Mouse (Mus musculus) intestine, embryonic 15.5 days (tissue): ENCODE results near the gene Acly. TPM values are rescaled to one million over a fixed set of nuclear protein-coding genes. Genes with fewer than 3 reads are reported as not detected.
A peak's percentile ranks its signal among the peaks of the same experiment; 100 is the strongest.

Experiments
- ATAC-seq: fragments of 200-750 bp; cut with Nextera tagmentation; 2 replicates; pipeline ENCODE4 v1.8.0; 2017; ENCODE audit warnings: moderate TSS enrichment, moderate library complexity
- H3K27ac ChIP-seq: fragments of 300-500 bp; sonication (generic); 2 replicates; pipeline ENCODE4 v1.5.1; 2015; ENCODE audit warnings: mild to moderate bottlenecking, inconsistent platforms
- H3K27me3 ChIP-seq: fragments of 300-500 bp; sonication (generic); replicated peaks from 2 replicates; pipeline ENCODE4 v1.6.1; 2015; ENCODE audit warnings: inconsistent platforms
- H3K36me3 ChIP-seq: fragments of 300-500 bp; sonication (generic); 2 replicates; pipeline ENCODE4 v1.6.1; 2015; ENCODE audit warnings: inconsistent platforms
- H3K4me1 ChIP-seq: fragments of 300-500 bp; sonication (generic); replicated peaks from 2 replicates; pipeline ENCODE4 v1.6.1; 2015; ENCODE audit warnings: inconsistent platforms
- H3K4me2 ChIP-seq: fragments of 300-500 bp; sonication (generic); replicated peaks from 2 replicates; pipeline ENCODE4 v1.6.1; 2015; ENCODE audit warnings: mild to moderate bottlenecking, inconsistent platforms
- H3K4me3 ChIP-seq: fragments of 300-500 bp; sonication (generic); replicated peaks from 2 replicates; pipeline ENCODE4 v1.5.1; 2015; ENCODE audit warnings: inconsistent platforms
- H3K9ac ChIP-seq: fragments of 300-500 bp; sonication (generic); 2 replicates; pipeline ENCODE4 v1.6.1; 2015; ENCODE audit warnings: inconsistent platforms
- H3K9me3 ChIP-seq: fragments of 300-500 bp; sonication (generic); 2 replicates; pipeline ENCODE4 v1.6.1; 2016; ENCODE audit warnings: inconsistent platforms
- WGBS: fragments of 180-500 bp; shearing (Covaris S2); methylation state at CpG from one replicate; pipeline ENCODE4 v1.1.7; 2015; 5-methylcytosine and 5-hydroxymethylcytosine counted together
- polyA plus RNA-seq: library from polyadenylated mRNA; unstranded; fragments of >200 nt; fragmentation: Nextera tagmentation; extraction: Ambion mirVana; gene quantifications from 2 replicates; pipeline ENCODE4 v1.2.1, GENCODE M21; 2015

The Acly gene
- polyA plus RNA-seq, 1 experiment from 2014 or later, result 153 TPM

DNA sequence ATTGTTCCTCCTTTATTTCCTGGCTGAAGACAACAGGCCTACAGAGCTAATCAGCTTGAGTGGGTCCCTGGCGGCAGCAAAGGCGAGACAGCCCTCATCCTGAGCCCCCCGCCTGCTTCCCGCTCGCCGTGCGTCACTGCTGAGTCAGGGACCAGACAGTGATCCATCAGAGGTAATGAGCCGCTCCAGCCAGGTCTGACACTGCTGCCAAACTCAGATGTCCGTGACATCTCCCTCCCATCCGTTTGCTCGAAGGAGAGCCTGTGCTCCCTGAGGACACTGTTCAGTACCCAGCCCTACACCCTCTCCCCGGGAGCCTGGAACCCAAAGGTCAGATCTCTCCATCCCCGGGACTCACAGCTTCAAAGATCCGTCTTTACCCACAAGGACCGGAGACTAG is 7.0 kb downstream of the Acly start:
- Histone ChIP-seq H3K9ac (no peak overlapping the region), H3K4me2 (no peak overlapping the region), H3K36me3 (peaks cover 49% of the 10 kb centered on the region), H3K27ac (no peak overlapping the region), H3K9me3 (no peaks in the 10 kb centered on the region), H3K4me1 (peaks cover 33% of the 10 kb centered on the region), H3K27me3 (no peaks in the 10 kb centered on the region), H3K4me3 (no peak overlapping the region)
- WGBS, result 67% methylated on average over 15 of the region's 15 CpGs
- no peak for ATAC-seq

DNA sequence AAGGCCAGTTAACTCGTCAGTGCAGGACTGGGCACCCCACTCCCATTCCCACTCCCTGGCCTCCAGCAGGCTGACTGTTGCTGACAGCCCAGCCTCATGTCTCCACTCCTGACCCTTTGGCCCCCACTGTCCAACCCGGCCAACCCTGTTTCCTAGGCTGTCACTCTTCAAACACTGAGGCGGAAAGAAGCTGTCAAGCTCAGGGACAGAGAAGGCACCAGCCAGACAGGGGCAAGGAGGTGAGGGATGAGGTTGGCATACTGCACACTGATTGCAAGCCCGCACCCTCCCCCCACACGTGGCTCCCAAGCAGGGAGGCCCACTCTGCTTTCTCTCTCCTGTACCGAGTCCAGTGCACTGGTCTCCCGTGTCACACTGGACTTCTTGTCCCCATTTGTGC is 8.6 kb downstream of the Acly start:
- H3K27ac ChIP-seq, result peak overlapping the region; percentile 51
- H3K36me3 ChIP-seq, result peaks cover 63% of the 10 kb centered on the region
- no peak overlapping the region for H3K4me2 ChIP-seq
- 63% methylated on average over 7 of the region's 7 CpGs for WGBS
- H3K27me3 ChIP-seq, result no peaks in the 10 kb centered on the region
- no peaks in the 10 kb centered on the region for H3K9me3 ChIP-seq
- peaks cover 16% of the 10 kb centered on the region for H3K4me1 ChIP-seq
- ATAC-seq, result 0 out of 2 replicates have a peak, but pooled peaks have one; percentile 4
- H3K9ac ChIP-seq, result no peak overlapping the region
- no peak overlapping the region for H3K4me3 ChIP-seq

DNA sequence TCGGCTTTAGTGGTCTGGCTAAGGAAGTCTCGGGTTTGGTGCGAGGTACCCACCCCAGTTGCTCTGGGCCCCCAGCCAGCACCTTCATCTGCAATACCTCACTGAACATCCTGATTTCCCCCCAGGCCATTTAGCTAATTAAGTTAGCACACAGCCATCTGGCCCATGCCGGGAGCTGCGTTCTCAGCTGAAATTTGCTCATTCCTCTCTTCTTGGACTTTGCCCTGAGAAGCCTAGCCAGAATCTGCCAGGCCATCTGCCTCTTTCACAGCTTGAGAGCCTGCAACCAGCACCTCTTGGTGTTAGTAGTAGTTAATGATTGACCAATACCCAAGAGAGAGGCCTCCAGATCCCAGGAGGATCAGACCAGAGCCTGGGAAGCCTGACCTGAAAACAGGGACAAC is 9.6 kb downstream of the Acly start:
- Histone ChIP-seq H3K9me3 (no peaks in the 10 kb centered on the region), H3K9ac (no peak overlapping the region), H3K4me2 (peak overlapping the region; percentile 48), H3K4me3 (no peak overlapping the region), H3K4me1 (peaks cover 15% of the 10 kb centered on the region), H3K27me3 (no peaks in the 10 kb centered on the region), H3K36me3 (peaks cover 64% of the 10 kb centered on the region), H3K27ac (peak overlapping the region; percentile 64)
- WGBS, result 49% methylated on average over 5 of the region's 5 CpGs
- peak; percentile 95 for ATAC-seq

DNA sequence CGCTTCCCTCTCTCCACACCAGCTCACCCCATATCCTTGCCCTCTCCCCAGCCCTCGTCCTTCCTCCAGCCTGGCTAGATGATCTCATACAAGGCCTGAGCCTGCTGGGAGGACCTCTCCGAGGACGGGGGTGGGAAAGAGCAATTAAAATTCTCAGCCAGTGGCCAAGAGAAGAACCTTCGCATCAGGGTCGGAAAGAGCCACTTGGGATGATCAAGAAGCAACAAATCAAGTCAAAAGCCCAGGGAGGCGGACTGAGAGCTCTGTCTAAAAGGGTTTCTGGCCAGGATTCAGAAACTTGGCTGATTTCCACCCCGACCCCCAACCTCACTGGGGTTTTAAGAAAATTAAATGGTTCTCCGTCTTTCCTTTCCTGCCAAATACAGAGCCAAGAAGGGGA is 11.5 kb downstream of the Acly start:
- Histone ChIP-seq H3K4me1 (peaks cover 15% of the 10 kb centered on the region), H3K27me3 (no peaks in the 10 kb centered on the region), H3K4me3 (no peak overlapping the region), H3K9ac (no peak overlapping the region), H3K27ac (no peak overlapping the region), H3K36me3 (peaks cover 59% of the 10 kb centered on the region), H3K9me3 (no peaks in the 10 kb centered on the region), H3K4me2 (no peak overlapping the region)
- no peak for ATAC-seq
- WGBS, result 55% methylated on average over 9 of the region's 9 CpGs

DNA sequence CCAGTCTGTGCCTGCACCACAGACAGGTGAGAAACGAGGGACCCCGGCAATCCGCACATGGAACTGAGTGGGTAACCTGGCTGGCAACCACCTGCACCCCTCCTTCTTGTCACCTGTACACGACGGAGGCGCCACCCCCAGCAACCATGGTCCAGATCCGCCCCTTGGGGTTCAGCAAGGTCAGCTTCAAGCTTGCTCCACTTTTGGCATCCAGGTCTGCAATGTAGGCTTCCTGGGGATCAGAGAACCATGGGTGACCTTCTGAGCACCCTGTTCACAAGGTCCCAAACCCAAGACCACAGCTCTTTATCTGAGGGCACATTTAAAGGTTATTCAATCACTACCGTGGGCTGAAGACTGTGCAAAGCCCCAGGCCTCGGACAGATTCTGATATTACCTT is 12.0 kb downstream of the Acly start:
- 89% methylated on average over 9 of the region's 9 CpGs for WGBS
- Histone ChIP-seq H3K36me3 (peaks cover 59% of the 10 kb centered on the region), H3K27ac (no peak overlapping the region), H3K9ac (no peak overlapping the region), H3K9me3 (no peaks in the 10 kb centered on the region), H3K27me3 (no peaks in the 10 kb centered on the region), H3K4me1 (peaks cover 15% of the 10 kb centered on the region), H3K4me3 (no peak overlapping the region), H3K4me2 (no peak overlapping the region)
- ATAC-seq, result no peak

DNA sequence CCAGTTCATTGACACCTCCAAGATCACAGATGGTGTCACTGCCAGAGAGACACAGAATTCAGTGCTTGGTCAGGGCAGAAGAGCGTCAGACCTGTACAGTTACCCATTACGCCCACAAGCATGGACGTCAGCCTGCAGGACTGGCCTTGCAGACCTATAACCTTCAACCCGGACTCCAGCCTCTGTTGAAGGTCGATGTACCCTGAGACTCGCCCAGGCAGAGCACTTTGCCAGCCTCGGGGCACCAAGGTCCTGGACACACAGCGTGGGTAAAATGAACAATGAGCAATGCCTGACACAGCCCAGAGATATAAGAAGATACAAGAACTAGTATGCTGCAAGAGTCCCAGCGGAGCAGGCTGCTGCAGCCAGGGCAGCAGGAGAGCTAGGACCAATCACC is 12.7 kb downstream of the Acly start:
- Histone ChIP-seq H3K27ac (no peak overlapping the region), H3K4me2 (no peak overlapping the region), H3K27me3 (no peaks in the 10 kb centered on the region), H3K36me3 (peaks cover 59% of the 10 kb centered on the region), H3K9me3 (no peaks in the 10 kb centered on the region), H3K4me1 (peaks cover 11% of the 10 kb centered on the region), H3K9ac (no peak overlapping the region), H3K4me3 (no peak overlapping the region)
- ATAC-seq, result no peak
- 91% methylated on average over 9 of the region's 9 CpGs for WGBS

DNA sequence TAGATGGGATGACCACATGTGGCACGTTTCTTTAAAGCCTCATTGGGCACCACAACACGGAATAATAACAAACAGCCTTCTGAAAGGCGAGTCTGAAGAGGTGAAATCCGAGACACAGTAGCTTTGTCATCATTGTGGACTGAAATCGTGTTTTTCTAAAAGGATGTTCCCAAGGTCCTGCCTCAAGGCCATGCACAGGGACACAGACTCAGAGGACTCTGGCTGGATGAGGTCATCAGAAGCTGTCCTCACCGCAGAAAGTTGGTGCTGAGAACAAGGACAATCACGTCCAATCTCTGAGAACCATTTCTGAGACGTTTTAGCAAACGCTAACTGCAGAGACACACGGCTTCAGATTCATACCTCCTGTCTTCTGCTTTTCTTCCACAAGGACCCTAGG is 14.1 kb downstream of the Acly start:
- 88% methylated on average over 10 of the region's 10 CpGs for WGBS
- H3K9ac ChIP-seq, result no peak overlapping the region
- no peak overlapping the region for H3K27ac ChIP-seq
- no peak for ATAC-seq
- no peaks in the 10 kb centered on the region for H3K9me3 ChIP-seq
- H3K4me1 ChIP-seq, result 0 out of 2 replicates have a peak, but pooled peaks cover 4% of the 10 kb centered on the region
- no peaks in the 10 kb centered on the region for H3K27me3 ChIP-seq
- no peak overlapping the region for H3K4me3 ChIP-seq
- peaks cover 52% of the 10 kb centered on the region for H3K36me3 ChIP-seq
- H3K4me2 ChIP-seq, result no peak overlapping the region

DNA sequence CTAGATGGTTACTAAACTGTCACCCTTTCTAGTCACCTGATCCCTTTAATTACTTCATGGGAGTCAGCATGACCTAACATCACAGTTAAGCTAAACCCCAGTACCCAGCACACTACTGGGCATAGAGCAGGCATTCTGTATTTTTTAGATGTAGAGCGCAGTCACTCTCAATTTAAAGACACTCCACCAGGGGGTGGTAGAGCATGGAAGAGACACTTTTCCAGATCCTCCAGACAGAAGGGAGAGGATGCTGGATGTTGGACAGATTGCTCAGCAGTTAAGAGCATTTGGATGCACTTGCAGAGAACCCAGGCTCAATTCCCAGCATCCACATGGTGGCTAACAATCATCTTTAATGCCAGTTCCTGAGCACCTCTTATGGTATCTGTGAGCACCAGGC is 15.4 kb downstream of the Acly start:
- H3K4me2 ChIP-seq, result no peak overlapping the region
- H3K36me3 ChIP-seq, result peaks cover 52% of the 10 kb centered on the region
- ATAC-seq, result no peak
- 86% methylated on average over 1 of the region's 1 CpGs for WGBS
- no peak overlapping the region for H3K4me3 ChIP-seq
- H3K9me3 ChIP-seq, result no peaks in the 10 kb centered on the region
- H3K27ac ChIP-seq, result no peak overlapping the region
- H3K27me3 ChIP-seq, result no peaks in the 10 kb centered on the region
- no peaks in the 10 kb centered on the region for H3K4me1 ChIP-seq
- H3K9ac ChIP-seq, result no peak overlapping the region

DNA sequence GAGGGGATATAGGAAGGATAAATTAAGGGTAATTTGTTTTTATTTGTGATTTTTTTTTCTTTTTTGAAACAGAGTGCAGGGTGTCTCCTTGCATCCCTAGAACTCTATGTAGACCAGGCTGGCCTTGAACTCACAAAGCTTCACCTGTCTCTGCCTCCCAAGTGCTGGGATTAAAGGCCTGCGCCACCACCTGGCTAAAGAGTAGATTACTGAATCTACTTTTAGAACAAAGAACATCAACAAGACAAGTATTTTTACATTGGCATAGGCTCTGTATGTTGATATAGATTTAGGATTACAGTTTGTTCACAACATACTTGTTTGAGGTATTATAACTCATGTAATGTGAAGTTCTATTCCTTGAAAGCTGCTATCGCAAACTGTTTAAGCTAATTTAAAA is 17.2 kb downstream of the Acly start:
- H3K9ac ChIP-seq, result no peak overlapping the region
- no peaks in the 10 kb centered on the region for H3K9me3 ChIP-seq
- ATAC-seq, result no peak
- H3K4me1 ChIP-seq, result no peaks in the 10 kb centered on the region
- WGBS, result 93% methylated on average over 2 of the region's 2 CpGs
- no peak overlapping the region for H3K27ac ChIP-seq
- no peak overlapping the region for H3K4me2 ChIP-seq
- peaks cover 55% of the 10 kb centered on the region for H3K36me3 ChIP-seq
- no peaks in the 10 kb centered on the region for H3K27me3 ChIP-seq
- no peak overlapping the region for H3K4me3 ChIP-seq

DNA sequence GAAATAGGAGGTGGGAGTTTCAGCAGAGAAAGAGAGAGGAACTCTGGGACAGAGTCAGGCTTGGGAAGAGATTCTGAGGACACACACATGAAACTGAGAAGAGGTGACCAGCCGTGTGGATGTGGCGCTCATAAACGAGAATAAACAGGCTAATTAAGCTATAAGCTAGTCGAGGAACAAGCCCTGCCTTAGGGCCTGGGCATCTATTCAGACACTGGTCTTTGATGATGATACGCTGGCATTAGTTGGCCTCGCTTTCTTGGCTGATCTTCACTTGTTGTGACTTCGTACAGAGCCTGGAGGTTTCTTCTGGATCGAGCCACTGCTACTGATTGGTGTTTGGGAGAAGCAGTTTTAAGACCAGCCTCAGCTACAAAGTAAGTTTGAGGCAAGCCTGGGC is 21.8 kb downstream of the Acly start:
- Histone ChIP-seq H3K9ac (no peak overlapping the region), H3K4me2 (no peak overlapping the region), H3K4me1 (no peaks in the 10 kb centered on the region), H3K9me3 (no peaks in the 10 kb centered on the region), H3K27ac (no peak overlapping the region), H3K4me3 (no peak overlapping the region), H3K27me3 (no peaks in the 10 kb centered on the region), H3K36me3 (peaks cover 60% of the 10 kb centered on the region)
- WGBS, result 92% methylated on average over 8 of the region's 8 CpGs
- ATAC-seq, result no peak

DNA sequence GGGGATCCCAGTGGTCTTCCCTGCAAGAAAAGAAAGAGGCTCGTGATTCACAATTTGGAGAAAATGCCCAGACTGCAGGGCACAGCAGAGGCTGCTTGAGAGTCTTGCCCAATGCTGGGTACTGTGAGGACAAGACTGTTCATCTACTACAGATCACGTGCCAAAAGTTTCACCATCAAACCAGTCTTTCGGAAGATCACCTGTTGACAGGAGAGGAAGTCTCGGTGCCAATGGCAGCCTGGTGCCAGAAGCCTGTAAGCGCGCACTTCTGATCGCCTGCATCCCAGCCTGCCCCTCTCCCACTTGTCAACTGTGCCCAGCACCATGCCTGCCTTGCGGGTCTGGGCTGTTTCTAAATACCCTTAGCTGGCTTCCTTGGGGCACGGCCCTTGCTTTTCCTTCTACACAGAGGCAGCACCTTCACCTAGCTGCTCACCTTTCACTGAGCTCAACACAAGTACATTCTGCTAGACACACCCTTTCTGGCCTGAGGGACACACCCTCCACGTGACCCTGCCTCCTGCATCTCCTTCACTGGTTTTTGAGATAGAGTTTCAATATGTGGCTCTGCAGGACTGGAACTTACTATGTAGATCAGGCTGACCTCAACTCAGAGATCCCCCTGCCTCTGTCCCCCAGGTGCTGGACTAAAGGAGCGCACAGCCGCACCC is 22.7 kb downstream of the Acly start:
- H3K27me3 ChIP-seq, result no peaks in the 10 kb centered on the region
- no peak overlapping the region for H3K27ac ChIP-seq
- ATAC-seq, result no peak
- H3K4me3 ChIP-seq, result no peak overlapping the region
- no peak overlapping the region for H3K9ac ChIP-seq
- no peaks in the 10 kb centered on the region for H3K9me3 ChIP-seq
- no peaks in the 10 kb centered on the region for H3K4me1 ChIP-seq
- 90% methylated on average over 12 of the region's 12 CpGs for WGBS
- peaks cover 59% of the 10 kb centered on the region for H3K36me3 ChIP-seq
- no peak overlapping the region for H3K4me2 ChIP-seq

DNA sequence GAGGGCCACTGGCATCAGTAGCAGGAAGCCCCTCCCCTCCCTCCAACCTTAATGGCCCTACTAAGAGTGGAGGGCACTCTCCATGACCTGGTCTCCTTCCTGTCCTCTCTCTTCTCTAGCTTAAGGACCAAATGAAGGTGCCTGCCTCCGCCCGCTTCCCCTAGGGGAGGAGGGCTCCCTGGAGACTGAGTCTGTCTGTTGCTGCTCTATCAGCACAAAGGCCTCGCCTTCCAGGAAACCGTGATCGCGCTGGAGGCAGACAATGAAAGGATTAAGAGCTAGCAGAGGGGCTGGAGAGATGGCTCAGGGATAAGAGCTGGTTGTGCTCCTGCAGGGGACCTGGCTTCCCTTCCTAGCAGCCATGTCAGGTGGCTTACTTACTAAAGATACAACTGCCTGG is 26.5 kb downstream of the Acly start:
- no peak overlapping the region for H3K4me3 ChIP-seq
- H3K9ac ChIP-seq, result no peak overlapping the region
- no peaks in the 10 kb centered on the region for H3K27me3 ChIP-seq
- WGBS, result 52% methylated on average over 6 of the region's 6 CpGs
- no peak for ATAC-seq
- H3K9me3 ChIP-seq, result no peaks in the 10 kb centered on the region
- H3K36me3 ChIP-seq, result peaks cover 70% of the 10 kb centered on the region
- no peaks in the 10 kb centered on the region for H3K4me1 ChIP-seq
- no peak overlapping the region for H3K4me2 ChIP-seq
- no peak overlapping the region for H3K27ac ChIP-seq

DNA sequence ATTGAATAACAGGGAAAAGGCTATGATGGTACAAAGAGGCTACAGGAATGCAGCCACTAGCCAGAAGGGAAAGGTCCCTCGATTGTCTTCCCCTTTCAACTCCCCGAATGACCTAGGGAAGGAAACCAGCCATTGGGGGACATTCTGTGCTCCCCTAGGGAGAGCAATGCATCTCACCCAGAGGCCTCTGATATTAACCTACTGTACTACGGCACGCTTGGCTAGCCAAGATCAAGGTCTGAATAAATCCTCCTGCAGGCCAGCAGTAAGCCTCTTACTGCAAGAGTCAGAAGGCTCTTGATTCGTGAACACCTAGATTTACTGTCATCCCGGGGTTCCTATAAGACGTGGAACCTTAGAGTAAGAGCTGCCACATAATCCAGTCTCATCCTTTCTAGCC is 27.1 kb downstream of the Acly start:
- Histone ChIP-seq H3K27ac (no peak overlapping the region), H3K36me3 (peaks cover 72% of the 10 kb centered on the region), H3K4me2 (no peak overlapping the region), H3K4me1 (no peaks in the 10 kb centered on the region), H3K27me3 (no peaks in the 10 kb centered on the region), H3K4me3 (no peak overlapping the region), H3K9ac (no peak overlapping the region), H3K9me3 (no peaks in the 10 kb centered on the region)
- WGBS, result 91% methylated on average over 7 of the region's 7 CpGs
- no peak for ATAC-seq
